Mouse (Mus musculus) kidney, embryonic 14.5 days (tissue): ENCODE results near the gene Cdk5r2. TPM values are rescaled to one million over a fixed set of nuclear protein-coding genes. Genes with fewer than 3 reads are reported as not detected.

ENCODE experiments used
- ATAC-seq: fragments of 200-750 bp; cut with Nextera tagmentation; 2 replicates; pipeline ENCODE4 v1.8.0; 2017; ENCODE audit warnings: moderate number of reproducible peaks, mild to moderate bottlenecking, moderate TSS enrichment, moderate library complexity; ENCODE audit not compliant: low FRiP score, low TSS enrichment
- H3K27ac ChIP-seq: fragments of 300-500 bp; sonication (generic); 2 replicates; pipeline ENCODE4 v1.5.1; 2014; ENCODE audit warnings: low read depth, mild to moderate bottlenecking, low read length, moderate library complexity, mixed read lengths
- H3K27me3 ChIP-seq: fragments of 300-500 bp; sonication (generic); 2 replicates; pipeline ENCODE4 v1.6.1; 2014; ENCODE audit warnings: mild to moderate bottlenecking, low read length; ENCODE audit not compliant: control insufficient read depth, insufficient read depth
- H3K36me3 ChIP-seq: fragments of 300-500 bp; sonication (generic); 2 replicates; pipeline ENCODE4 v1.6.1; 2014; ENCODE audit warnings: low read length, mixed read lengths; ENCODE audit not compliant: control insufficient read depth, insufficient read depth
- H3K4me1 ChIP-seq: fragments of 300-500 bp; sonication (generic); 2 replicates; pipeline ENCODE4 v1.6.1; 2014; ENCODE audit warnings: low read length, mixed read lengths; ENCODE audit not compliant: control insufficient read depth, insufficient read depth
- H3K4me2 ChIP-seq: fragments of 300-500 bp; sonication (generic); replicated peaks from 2 replicates; pipeline ENCODE4 v1.6.1; 2014; ENCODE audit warnings: low read depth, mild to moderate bottlenecking, low read length
- H3K4me3 ChIP-seq: fragments of 300-500 bp; sonication (generic); 2 replicates; pipeline ENCODE4 v1.5.1; 2014; ENCODE audit warnings: mild to moderate bottlenecking, low read length
- H3K9ac ChIP-seq: fragments of 300-500 bp; sonication (generic); 2 replicates; pipeline ENCODE4 v1.6.1; 2014; ENCODE audit warnings: low read depth, mild to moderate bottlenecking, low read length, moderate library complexity
- H3K9me3 ChIP-seq: fragments of 300-500 bp; sonication (generic); 2 replicates; pipeline ENCODE4 v1.6.1; 2016; ENCODE audit warnings: low read length; ENCODE audit not compliant: control insufficient read depth
- WGBS: fragments of 180-500 bp; shearing (Covaris S2); extraction: QIAGEN DNeasy Blood & Tissue Kit; methylation state at CpG from one replicate; pipeline ENCODE4 v1.1.7; 2014; 5-methylcytosine and 5-hydroxymethylcytosine counted together
- polyA plus RNA-seq: library from polyadenylated mRNA; unstranded; fragments of >200 nt; fragmentation: Nextera tagmentation; extraction: Ambion mirVana; gene quantifications from 2 replicates; pipeline ENCODE4 v1.2.1, GENCODE M21; 2014

Cdk5r2 gene
- polyA plus RNA-seq, 1 experiment from 2014 or later, result not detected

DNA sequence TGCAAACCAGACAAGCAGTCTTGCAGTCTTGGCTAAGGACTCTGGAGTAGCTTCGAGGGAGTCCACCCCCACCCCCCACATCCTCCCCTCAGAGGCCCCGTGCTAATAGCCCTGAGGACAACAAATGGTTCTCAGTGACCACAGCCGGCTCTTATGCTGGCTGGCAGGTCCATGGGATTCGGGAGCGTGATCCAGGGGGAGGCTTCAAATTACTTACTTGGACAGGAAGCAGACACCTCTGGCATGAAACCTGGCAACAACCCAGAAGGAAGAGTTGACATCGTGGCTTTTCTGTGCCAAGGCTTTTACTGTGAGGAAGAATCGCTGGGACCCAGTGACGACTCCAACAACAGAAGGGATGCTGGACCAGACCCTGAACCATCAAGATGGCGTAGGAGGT lies 8.4 kb upstream of the Cdk5r2 start:
- no peak for ATAC-seq
- Histone ChIP-seq H3K27me3 (peaks cover 18% of the 10 kb centered on the region), H3K4me1 (no peaks in the 10 kb centered on the region), H3K36me3 (no peaks in the 10 kb centered on the region), H3K9ac (no peak overlapping the region), H3K27ac (no peak overlapping the region), H3K4me2 (no peak overlapping the region), H3K9me3 (no peaks in the 10 kb centered on the region), H3K4me3 (no peak overlapping the region)
- WGBS, result 23% methylated on average over 9 of the region's 9 CpGs

DNA sequence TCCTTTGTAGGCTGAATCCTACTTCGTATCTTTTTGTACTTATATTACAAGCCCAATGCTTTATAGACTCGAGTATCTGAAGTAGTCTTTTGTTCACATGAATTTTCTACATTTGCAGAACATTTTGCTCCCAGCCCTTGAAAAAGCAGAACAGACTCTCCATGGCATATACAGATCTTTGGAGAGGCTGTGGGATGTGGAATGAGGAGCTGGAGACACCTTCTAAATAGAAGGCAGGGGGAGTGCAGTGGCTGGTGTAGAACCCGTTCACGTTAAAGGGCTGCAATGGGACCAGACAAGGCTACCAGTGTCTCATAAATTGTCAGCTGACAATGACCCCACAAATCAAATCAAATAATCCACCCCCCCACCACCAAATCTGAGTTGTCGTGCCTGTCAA lies 5.8 kb upstream of the Cdk5r2 start:
- H3K27ac ChIP-seq, result no peak overlapping the region
- ATAC-seq, result no peak
- no peaks in the 10 kb centered on the region for H3K9me3 ChIP-seq
- H3K4me2 ChIP-seq, result no peak overlapping the region
- WGBS, result 46% methylated on average over 5 of the region's 5 CpGs
- H3K36me3 ChIP-seq, result no peaks in the 10 kb centered on the region
- peaks cover 42% of the 10 kb centered on the region for H3K27me3 ChIP-seq
- H3K4me1 ChIP-seq, result no peaks in the 10 kb centered on the region
- H3K4me3 ChIP-seq, result no peak overlapping the region
- no peak overlapping the region for H3K9ac ChIP-seq

DNA sequence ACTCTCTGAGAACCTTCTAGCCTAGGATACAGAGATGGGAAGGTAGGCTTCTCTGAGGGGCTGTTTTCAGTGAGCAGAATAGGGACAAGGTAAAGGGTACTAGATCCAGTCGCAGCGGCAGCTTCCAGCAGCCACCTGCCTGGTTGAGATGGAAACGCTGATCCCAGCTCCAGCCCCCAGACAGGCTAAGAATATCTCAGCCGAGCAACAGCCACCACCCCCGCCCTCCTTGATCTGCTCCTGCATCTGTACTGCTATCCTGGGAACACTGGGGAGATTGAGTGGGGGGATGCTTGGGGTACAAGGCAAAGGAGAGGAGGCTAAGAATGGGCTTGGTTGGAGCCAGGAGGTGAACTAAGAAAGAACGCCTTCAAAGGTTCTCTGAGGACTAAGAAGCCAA lies 4.5 kb upstream of the Cdk5r2 start:
- Histone ChIP-seq H3K27ac (no peak overlapping the region), H3K4me2 (no peak overlapping the region), H3K4me1 (no peaks in the 10 kb centered on the region; the same call in 1 of the 2 replicates), H3K27me3 (peaks cover 53% of the 10 kb centered on the region), H3K4me3 (no peak overlapping the region), H3K36me3 (no peaks in the 10 kb centered on the region), H3K9ac (no peak overlapping the region), H3K9me3 (no peaks in the 10 kb centered on the region)
- 36% methylated on average over 6 of the region's 6 CpGs for WGBS
- ATAC-seq, result no peak

DNA sequence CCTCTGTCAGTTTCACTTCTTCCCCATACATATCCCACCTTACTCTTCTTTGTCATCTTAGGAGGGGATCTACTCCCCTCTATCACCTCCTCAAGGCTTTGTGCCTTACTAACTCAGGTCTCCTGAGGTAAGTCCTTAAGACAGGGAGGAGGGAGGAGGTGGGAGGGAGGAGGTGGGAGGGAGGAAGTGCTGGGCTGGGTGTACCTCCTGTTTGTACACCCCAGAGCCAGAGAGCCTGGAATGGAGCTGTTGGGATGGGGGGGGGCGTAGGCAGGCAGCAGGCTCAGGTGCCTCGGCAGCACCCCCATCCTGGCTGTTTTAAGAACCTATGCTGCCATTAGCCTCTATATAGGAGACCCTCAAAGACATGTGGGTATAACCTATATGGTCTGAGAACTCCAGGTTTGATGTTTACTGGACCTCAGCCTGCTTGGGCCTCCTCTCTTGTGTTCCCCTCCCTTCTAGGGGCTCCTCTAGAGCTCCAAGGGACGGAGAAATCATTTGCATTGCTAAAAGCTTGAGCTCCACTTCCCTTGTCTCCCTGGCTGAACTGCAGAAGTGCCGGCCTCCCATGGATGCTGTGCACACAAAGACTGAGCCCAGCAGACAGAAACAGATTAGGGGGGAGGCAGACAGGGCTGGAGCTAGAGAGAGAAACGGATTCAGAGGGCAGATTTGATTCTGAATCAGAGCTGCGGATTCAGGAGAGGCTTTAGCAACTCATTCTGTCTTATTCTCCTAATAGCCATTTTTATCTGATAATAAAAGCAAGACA lies 3.5 kb upstream of the Cdk5r2 start:
- ATAC-seq, result no peak
- WGBS, result 24% methylated on average over 6 of the region's 6 CpGs
- H3K27ac ChIP-seq, result no peak overlapping the region
- peaks cover 9% of the 10 kb centered on the region for H3K4me1 ChIP-seq
- no peak overlapping the region for H3K4me2 ChIP-seq
- no peak overlapping the region for H3K4me3 ChIP-seq
- H3K9me3 ChIP-seq, result no peaks in the 10 kb centered on the region
- H3K36me3 ChIP-seq, result no peaks in the 10 kb centered on the region
- no peak overlapping the region for H3K9ac ChIP-seq
- H3K27me3 ChIP-seq, result peaks cover 62% of the 10 kb centered on the region

DNA sequence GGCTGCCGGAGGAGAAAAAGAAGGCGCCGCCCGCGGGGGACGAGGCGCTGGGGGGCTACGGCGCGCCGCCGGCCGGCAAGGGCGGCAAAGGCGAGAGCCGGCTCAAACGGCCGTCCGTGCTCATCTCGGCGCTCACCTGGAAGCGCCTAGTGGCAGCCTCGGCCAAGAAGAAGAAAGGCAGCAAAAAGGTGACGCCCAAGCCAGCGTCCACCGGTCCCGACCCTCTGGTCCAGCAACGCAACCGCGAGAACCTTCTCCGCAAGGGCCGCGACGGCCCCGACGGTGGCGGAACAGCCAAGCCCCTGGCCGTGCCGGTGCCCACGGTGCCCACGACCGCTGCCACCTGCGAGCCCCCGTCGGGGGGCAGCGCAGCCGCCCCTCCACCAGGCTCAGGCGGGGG lies 422 bp downstream of the Cdk5r2 start:
- H3K9ac ChIP-seq, result peak overlapping the region; percentile 52
- peaks cover 9% of the 10 kb centered on the region for H3K4me1 ChIP-seq
- H3K27ac ChIP-seq, result no peak overlapping the region
- H3K27me3 ChIP-seq, result peaks cover 95% of the 10 kb centered on the region
- no peaks in the 10 kb centered on the region for H3K9me3 ChIP-seq
- peak overlapping the region; percentile 66 for H3K4me3 ChIP-seq
- H3K36me3 ChIP-seq, result no peaks in the 10 kb centered on the region
- no peak for ATAC-seq
- H3K4me2 ChIP-seq, result peak overlapping the region; percentile 97
- 0% methylated on average over 41 of the region's 48 CpGs for WGBS

DNA sequence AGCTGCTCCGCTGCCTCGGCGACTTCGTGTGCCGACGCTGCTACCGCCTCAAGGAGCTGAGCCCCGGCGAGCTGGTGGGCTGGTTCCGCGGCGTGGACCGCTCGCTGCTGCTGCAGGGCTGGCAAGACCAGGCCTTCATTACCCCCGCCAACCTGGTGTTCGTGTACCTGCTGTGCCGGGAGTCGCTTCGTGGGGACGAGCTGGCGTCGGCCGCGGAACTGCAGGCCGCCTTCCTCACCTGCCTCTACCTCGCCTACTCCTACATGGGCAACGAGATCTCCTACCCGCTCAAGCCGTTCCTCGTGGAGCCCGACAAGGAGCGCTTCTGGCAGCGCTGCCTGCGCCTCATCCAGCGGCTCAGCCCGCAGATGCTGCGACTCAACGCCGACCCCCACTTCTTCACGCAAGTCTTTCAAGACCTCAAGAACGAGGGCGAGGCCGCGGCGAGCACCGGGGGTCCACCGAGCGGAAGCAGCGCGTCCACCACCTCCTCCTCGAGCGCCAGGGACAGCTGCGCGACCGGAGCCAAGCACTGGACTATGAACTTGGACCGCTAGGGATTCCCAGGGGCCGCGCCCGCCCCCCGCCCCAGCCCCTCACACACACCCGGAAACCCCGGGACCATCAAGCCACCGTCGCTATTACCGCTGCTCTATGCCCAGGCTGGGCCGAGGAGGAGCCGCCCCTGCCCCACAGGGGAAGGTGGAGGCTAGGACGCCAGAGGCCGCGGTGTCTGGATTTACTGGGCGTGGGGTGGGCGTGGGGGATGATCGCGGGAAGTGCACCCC lies 1.1 kb downstream of the Cdk5r2 start:
- ATAC-seq, result no peak
- under 1% methylated on average over 74 of the region's 74 CpGs for WGBS
- Histone ChIP-seq H3K4me2 (peak overlapping the region; percentile 97), H3K27ac (no peak overlapping the region), H3K9me3 (no peaks in the 10 kb centered on the region), H3K36me3 (no peaks in the 10 kb centered on the region), H3K4me1 (peaks cover 9% of the 10 kb centered on the region), H3K9ac (peak overlapping the region; percentile 52; the same call in 1 of the 2 replicates), H3K27me3 (peaks cover 92% of the 10 kb centered on the region), H3K4me3 (peak overlapping the region; percentile 66)

DNA sequence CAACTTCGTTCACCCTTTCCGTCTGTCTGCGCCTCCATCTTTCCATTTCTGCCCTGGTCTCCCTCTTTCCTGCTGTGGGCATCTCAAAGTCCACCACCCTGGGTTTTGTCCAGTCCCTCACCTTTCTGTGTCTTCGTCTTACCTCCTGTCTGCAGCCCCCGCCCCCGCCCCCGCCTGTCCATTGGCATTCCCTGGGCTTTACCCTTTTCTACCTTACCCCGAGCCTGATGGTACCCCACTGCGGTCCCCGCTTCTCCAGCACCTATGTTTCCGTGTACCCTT lies 1.6 kb downstream of the Cdk5r2 start:
- H3K27me3 ChIP-seq, result peaks cover 90% of the 10 kb centered on the region
- no peak overlapping the region for H3K9ac ChIP-seq
- peak overlapping the region; percentile 97 for H3K4me2 ChIP-seq
- 3% methylated on average over 11 of the region's 11 CpGs for WGBS
- no peaks in the 10 kb centered on the region for H3K36me3 ChIP-seq
- peaks cover 9% of the 10 kb centered on the region for H3K4me1 ChIP-seq
- no peak for ATAC-seq
- no peak overlapping the region for H3K27ac ChIP-seq
- H3K9me3 ChIP-seq, result no peaks in the 10 kb centered on the region
- H3K4me3 ChIP-seq, result peak overlapping the region; percentile 66

DNA sequence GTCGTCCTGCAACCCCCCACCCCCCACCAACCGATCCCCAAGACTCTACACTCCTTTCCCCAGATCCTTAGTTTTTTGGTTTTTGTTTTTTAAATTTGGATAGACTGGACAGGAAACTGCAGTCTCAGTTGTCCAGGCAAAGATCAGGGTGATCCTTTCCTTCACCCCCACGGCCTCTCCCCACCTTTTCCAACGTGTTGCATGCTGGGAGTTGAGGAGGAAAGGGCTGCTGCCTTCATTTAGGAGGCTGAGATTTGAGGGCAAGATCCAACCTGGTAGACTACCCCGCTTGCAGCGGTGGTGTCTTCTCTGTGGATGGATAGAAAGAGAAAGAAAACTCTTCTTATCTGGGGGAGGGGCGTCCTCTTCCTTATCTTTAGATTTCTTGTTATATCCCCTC lies 2.1 kb downstream of the Cdk5r2 start:
- no peak overlapping the region for H3K27ac ChIP-seq
- no peaks in the 10 kb centered on the region for H3K36me3 ChIP-seq
- peaks cover 87% of the 10 kb centered on the region for H3K27me3 ChIP-seq
- under 1% methylated on average over 7 of the region's 7 CpGs for WGBS
- H3K9me3 ChIP-seq, result no peaks in the 10 kb centered on the region
- no peak for ATAC-seq
- H3K4me3 ChIP-seq, result no peak overlapping the region
- H3K4me1 ChIP-seq, result peaks cover 9% of the 10 kb centered on the region
- no peak overlapping the region for H3K4me2 ChIP-seq
- no peak overlapping the region for H3K9ac ChIP-seq

DNA sequence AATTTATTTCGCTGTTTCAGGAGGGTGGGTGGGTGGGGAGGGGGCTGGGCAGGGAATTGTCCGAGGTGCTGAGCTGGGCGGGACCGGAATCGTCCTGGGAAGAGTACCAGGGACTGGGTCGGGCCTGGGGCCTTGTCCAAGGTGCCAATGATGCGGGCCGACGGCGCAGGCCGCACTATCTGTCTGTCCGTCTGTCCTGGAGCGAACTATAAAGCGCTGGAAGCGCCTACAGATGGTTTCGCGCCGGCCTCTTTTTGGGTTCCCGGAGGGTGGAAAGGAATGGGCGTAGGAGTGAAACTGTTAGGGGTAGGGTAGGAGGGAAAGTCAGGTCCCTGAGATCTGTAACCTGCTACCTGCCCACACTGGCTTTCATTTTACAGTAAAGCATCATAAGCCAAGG lies 2.5 kb downstream of the Cdk5r2 start:
- H3K9me3 ChIP-seq, result no peaks in the 10 kb centered on the region

More for the DNA sequence above, 2.5 kb downstream of the Cdk5r2 start:
- no peak overlapping the region for H3K4me2 ChIP-seq
- H3K27ac ChIP-seq, result no peak overlapping the region
- 3% methylated on average over 20 of the region's 20 CpGs for WGBS
- H3K36me3 ChIP-seq, result no peaks in the 10 kb centered on the region
- no peak for ATAC-seq
- H3K9ac ChIP-seq, result no peak overlapping the region
- H3K4me1 ChIP-seq, result peaks cover 9% of the 10 kb centered on the region
- H3K27me3 ChIP-seq, result peaks cover 83% of the 10 kb centered on the region
- H3K4me3 ChIP-seq, result no peak overlapping the region
